ENCODE assay signal across 10 mouse cellular contexts in the genomic region with DNA sequence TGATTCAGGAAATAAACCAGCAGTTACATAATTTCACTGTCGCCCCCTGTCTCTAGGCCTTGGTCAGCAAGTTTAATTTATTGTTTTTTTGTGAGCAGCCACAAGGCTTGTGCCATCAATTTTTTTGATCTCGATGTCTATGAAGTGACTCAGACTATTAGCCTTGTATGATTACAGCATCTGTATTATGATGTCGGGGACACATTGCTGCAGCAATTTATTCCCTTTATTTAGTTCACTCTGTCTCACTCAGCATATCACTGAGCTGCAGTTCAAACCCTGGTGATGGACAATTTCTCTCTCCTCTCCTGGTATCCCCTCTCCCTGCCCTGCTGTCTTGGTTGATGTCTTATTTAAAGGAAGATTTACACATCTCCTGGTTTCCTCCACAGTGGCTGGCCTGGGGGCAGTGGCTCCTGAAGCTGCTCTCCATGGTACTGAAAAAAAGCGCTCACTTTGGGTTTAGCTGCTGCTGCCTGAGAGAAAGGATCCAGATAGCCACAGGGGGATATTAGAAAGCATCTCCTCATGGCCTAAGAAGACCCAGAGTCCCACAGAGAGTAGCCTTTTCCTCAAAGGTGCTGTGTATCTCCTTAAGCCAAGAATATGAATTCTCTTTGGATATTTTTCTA. TPM values are rescaled to one million over a fixed set of nuclear protein-coding genes. Genes with fewer than 3 reads are reported as not detected.
DNase-seq lines count a peak whose midpoint lies in the region; ATAC-seq and TF ChIP-seq lines count a peak whose summit lies in the region.
"Had no signal": no experiment of that assay in that cellular context is flagged by ENCODE, and none has a peak within 500 bp of the region (broad histone marks: within the 10 kb centered on the region; RNA-seq: fewer than 3 reads in every experiment).

No protein-coding gene starts in this region.

- H3K27me3 ChIP-seq in kidney, embryonic 14.5 days (ENCODE audit: control insufficient read depth, insufficient read depth, low read length), result no peaks in the 10 kb centered on the region
- H3K27me3 ChIP-seq in midbrain, postnatal 0 days (ENCODE audit: insufficient read depth, low read length), result no peaks in the 10 kb centered on the region
- H3K27me3 ChIP-seq: limb, embryonic 13.5 days had no signal

- 60% methylated on average over 4 of the region's 4 CpGs for WGBS in kidney, embryonic 14.5 days
- WGBS in midbrain, postnatal 0 days, result 66% methylated on average over 4 of the region's 4 CpGs

- H3K4me2 ChIP-seq in kidney, embryonic 14.5 days (replicated peaks; ENCODE audit: low read depth, low read length), result no peak overlapping the region
- H3K4me2 ChIP-seq in midbrain, postnatal 0 days (ENCODE audit: low read depth, low read length, poor library complexity, severe bottlenecking), result no peak overlapping the region
- H3K4me2 ChIP-seq: limb, embryonic 13.5 days had no signal

- DNase-seq in kidney, postnatal 10 days, result peak; percentile 64
- DNase-seq in ZHBTc4 (ENCODE audit: low read depth, low spot score), result peak; percentile 47
- peak; percentile 1 for DNase-seq in c-Kit-positive CD71-negative TER-119-negative erythroid progenitor cells, embryonic 14.5 days (ENCODE audit: low read depth)
- DNase-seq in midbrain, postnatal 0 days (ENCODE audit: low spot score), result peak; percentile 40
- no peak for DNase-seq in thymus, postnatal 14 days
- no peak for DNase-seq in c-Kit-positive CD71-positive TER-119-positive erythroid progenitor cells, embryonic 14.5 days (ENCODE audit: low spot score)
- DNase-seq in urinary bladder, adult 18-20 months (ENCODE audit: low spot score in 2 of 2), result no peak
- DNase-seq: cerebellum, adult 11-12 months had no signal

- ATAC-seq in kidney, embryonic 14.5 days (ENCODE audit: low FRiP score, low TSS enrichment), result no peak
- no peak for ATAC-seq in midbrain, postnatal 0 days (ENCODE audit: low FRiP score)

- no peaks in the 10 kb centered on the region for H3K4me1 ChIP-seq in kidney, embryonic 14.5 days (ENCODE audit: control insufficient read depth, insufficient read depth, low read length)
- no peaks in the 10 kb centered on the region for H3K4me1 ChIP-seq in midbrain, postnatal 0 days (ENCODE audit: insufficient read depth, low read length)
- H3K4me1 ChIP-seq: limb, embryonic 13.5 days had no signal

- no peak overlapping the region for H3K9ac ChIP-seq in kidney, embryonic 14.5 days (ENCODE audit: low read depth, low read length)
- H3K9ac ChIP-seq in midbrain, postnatal 0 days (replicated peaks; ENCODE audit: low read length, poor library complexity, severe bottlenecking), result no peak overlapping the region
- H3K9ac ChIP-seq: limb, embryonic 13.5 days had no signal

- H3K9me3 ChIP-seq in kidney, embryonic 14.5 days (ENCODE audit: control insufficient read depth, low read length), result no peaks in the 10 kb centered on the region
- H3K9me3 ChIP-seq in midbrain, postnatal 0 days (ENCODE audit: low read length), result no peaks in the 10 kb centered on the region
- H3K9me3 ChIP-seq: limb, embryonic 13.5 days had no signal

- no peak overlapping the region for H3K4me3 ChIP-seq in kidney, embryonic 14.5 days (ENCODE audit: low read length)
- no peak overlapping the region for H3K4me3 ChIP-seq in midbrain, postnatal 0 days (ENCODE audit: low read depth, low read length)
- H3K4me3 ChIP-seq: limb, embryonic 13.5 days had no signal

- no peak; the same call in 1 of the 2 replicates for TF ChIP-seq CTCF in midbrain, postnatal 0 days (IDR thresholded peaks at IDR 0.05)

- H3K36me3 ChIP-seq in kidney, embryonic 14.5 days (ENCODE audit: control insufficient read depth, insufficient read depth, low read length), result no peaks in the 10 kb centered on the region
- no peaks in the 10 kb centered on the region for H3K36me3 ChIP-seq in midbrain, postnatal 0 days (ENCODE audit: insufficient read depth, low read length)
- H3K36me3 ChIP-seq: limb, embryonic 13.5 days had no signal

- no peak overlapping the region for H3K27ac ChIP-seq in kidney, embryonic 14.5 days (ENCODE audit: low read depth, low read length)
- H3K27ac ChIP-seq in midbrain, postnatal 0 days (ENCODE audit: low read depth, low read length), result no peak overlapping the region
- H3K27ac ChIP-seq: limb, embryonic 13.5 days had no signal

RNA-seq across cellular contexts. Expression of a gene that starts 47.3 kb away (rescaled TPM):
- 14.9 and 17.9 TPM in 2 replicates for polyA plus RNA-seq in kidney, embryonic 14.5 days (2014; fragmentation: Nextera tagmentation; extraction: Ambion mirVana)
- total RNA-seq in midbrain, postnatal 0 days (2014; rRNA removed), result 47.9 and 67.6 TPM in 2 replicates
- polyA plus RNA-seq in midbrain, postnatal 0 days (2015; fragmentation: Nextera tagmentation; extraction: Ambion mirVana), result 109 and 110 TPM in 2 replicates

Comparison
In these comparisons a context has a peak if more than half of its experiments do, and no peak if none do; other contexts are left out.
1. DNase-seq: peak in kidney, postnatal 10 days (single experiment), ZHBTc4 (single experiment), c-Kit-positive CD71-negative TER-119-negative erythroid progenitor cells, embryonic 14.5 days (single experiment) and midbrain, postnatal 0 days (single experiment); none in thymus, postnatal 14 days (single experiment), c-Kit-positive CD71-positive TER-119-positive erythroid progenitor cells, embryonic 14.5 days (single experiment) and urinary bladder, adult 18-20 months (0 of 2).